8 mouse cellular contexts compared by ENCODE assay signal in the genomic region with DNA sequence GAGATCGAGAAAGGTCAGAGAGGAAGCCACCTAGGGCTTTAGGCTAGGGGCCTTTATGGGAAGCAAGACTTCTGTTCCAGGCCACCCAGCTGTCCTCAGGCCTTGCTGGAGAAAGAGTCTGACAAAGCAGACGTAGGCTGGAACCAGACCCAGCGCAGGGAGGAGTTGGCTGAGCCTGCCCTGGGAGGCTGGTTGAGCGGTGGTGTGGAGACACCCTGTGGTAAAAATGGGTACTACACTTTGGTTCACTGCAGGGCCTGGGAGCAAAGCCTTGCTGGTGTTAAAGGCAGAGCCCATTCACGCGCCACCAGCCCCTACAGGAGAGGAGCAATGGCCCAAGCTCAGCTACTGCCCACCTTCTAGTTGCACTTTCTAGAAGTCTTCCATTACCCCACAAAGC. TPM values are rescaled to one million over a fixed set of nuclear protein-coding genes. Genes with fewer than 3 reads are reported as not detected.
DNase-seq lines count a peak whose midpoint lies in the region; ATAC-seq and TF ChIP-seq lines count a peak whose summit lies in the region.

No protein-coding gene starts in this region.

- ATAC-seq in erythroid progenitor cell, adult 5-6 weeks (replicated peaks; ENCODE audit: low FRiP score, poor library complexity, severe bottlenecking): peak; percentile 79
- peak; percentile 62 for ATAC-seq in heart, embryonic 13.5 days (ENCODE audit: extremely low read depth, insufficient number of reproducible peaks, low FRiP score, low TSS enrichment)
- peak; percentile 63 for ATAC-seq in liver, embryonic 12.5 days
- peak; percentile 71; the same call in 1 of the 2 replicates for ATAC-seq in neural tube, embryonic 11.5 days (ENCODE audit: insufficient read depth, low FRiP score, low TSS enrichment)
- peak; percentile 88 for ATAC-seq in stomach, embryonic 16.5 days (ENCODE audit: insufficient read depth, low FRiP score)

- peaks cover 49% of the 10 kb centered on the region for H3K27me3 ChIP-seq in heart, embryonic 13.5 days (replicated peaks)
- H3K27me3 ChIP-seq in liver, embryonic 12.5 days (replicated peaks): peaks cover 62% of the 10 kb centered on the region
- H3K27me3 ChIP-seq in neural tube, embryonic 11.5 days (ENCODE audit: control insufficient read depth, insufficient read depth, low read length): no peaks in the 10 kb centered on the region; the same call in 1 of the 2 replicates
- H3K27me3 ChIP-seq in stomach, embryonic 16.5 days (ENCODE audit: control insufficient read depth, insufficient read depth, low read length): no peaks in the 10 kb centered on the region

- TF ChIP-seq POLR2A in brain, embryonic 14.5 days (IDR thresholded peaks at IDR 0.05; ENCODE audit: borderline replicate concordance, extremely low read depth, insufficient read depth, insufficient read length, poor library complexity, severe bottlenecking): no peak

- DNase-seq in B cell, adult 2 months: peak; percentile 65
- peak; percentile 91 for DNase-seq in brain, embryonic 14.5 days (ENCODE audit: low read depth)
- peak; percentile 91 for DNase-seq in kidney, postnatal 10 days
- peak; percentile 87 for DNase-seq in neural tube, embryonic 11.5 days (ENCODE audit: low spot score)

- H3K9ac ChIP-seq in heart, embryonic 13.5 days: peak overlapping the region; percentile 52; the same call in 1 of the 2 replicates
- H3K9ac ChIP-seq in liver, embryonic 12.5 days: no peak overlapping the region
- H3K9ac ChIP-seq in neural tube, embryonic 11.5 days (ENCODE audit: low read length): no peak overlapping the region
- peak overlapping the region; percentile 48; the same call in 1 of the 2 replicates for H3K9ac ChIP-seq in stomach, embryonic 16.5 days (ENCODE audit: low read length)

- WGBS in heart, embryonic 13.5 days: 5% methylated on average over 6 of the region's 6 CpGs
- WGBS in liver, embryonic 12.5 days (ENCODE audit: insufficient replicate concordance): 7% methylated on average over 6 of the region's 6 CpGs
- WGBS in neural tube, embryonic 11.5 days: 3% methylated on average over 6 of the region's 6 CpGs
- WGBS in stomach, embryonic 16.5 days: 10% methylated on average over 6 of the region's 6 CpGs

- H3K4me3 ChIP-seq in heart, embryonic 13.5 days: no peak overlapping the region
- no peak overlapping the region for H3K4me3 ChIP-seq in liver, embryonic 12.5 days
- no peak overlapping the region for H3K4me3 ChIP-seq in neural tube, embryonic 11.5 days (ENCODE audit: low read depth, low read length)
- no peak overlapping the region for H3K4me3 ChIP-seq in stomach, embryonic 16.5 days (replicated peaks; ENCODE audit: low read length)

- no peaks in the 10 kb centered on the region for H3K36me3 ChIP-seq in heart, embryonic 13.5 days
- no peaks in the 10 kb centered on the region for H3K36me3 ChIP-seq in liver, embryonic 12.5 days
- H3K36me3 ChIP-seq in neural tube, embryonic 11.5 days (ENCODE audit: control insufficient read depth, insufficient read depth, low read length): no peaks in the 10 kb centered on the region
- no peaks in the 10 kb centered on the region for H3K36me3 ChIP-seq in stomach, embryonic 16.5 days (ENCODE audit: control insufficient read depth, insufficient read depth, low read length)

- no peak overlapping the region for H3K27ac ChIP-seq in heart, embryonic 13.5 days (replicated peaks)
- no peak overlapping the region for H3K27ac ChIP-seq in liver, embryonic 12.5 days
- no peak overlapping the region for H3K27ac ChIP-seq in neural tube, embryonic 11.5 days (ENCODE audit: low read depth, low read length)
- no peak overlapping the region for H3K27ac ChIP-seq in stomach, embryonic 16.5 days (ENCODE audit: low read length)

- H3K4me2 ChIP-seq in heart, embryonic 13.5 days: no peak overlapping the region
- no peak overlapping the region for H3K4me2 ChIP-seq in liver, embryonic 12.5 days
- no peak overlapping the region for H3K4me2 ChIP-seq in neural tube, embryonic 11.5 days (ENCODE audit: low read depth)
- H3K4me2 ChIP-seq in stomach, embryonic 16.5 days (ENCODE audit: low read depth, low read length): no peak overlapping the region

- TF ChIP-seq CTCF in brain, embryonic 14.5 days (IDR thresholded peaks at IDR 0.05; ENCODE audit: borderline replicate concordance, extremely low read depth, insufficient read depth, insufficient read length): peak; percentile 98

- no peaks in the 10 kb centered on the region for H3K9me3 ChIP-seq in heart, embryonic 13.5 days
- no peaks in the 10 kb centered on the region for H3K9me3 ChIP-seq in liver, embryonic 12.5 days (replicated peaks)
- no peaks in the 10 kb centered on the region for H3K9me3 ChIP-seq in neural tube, embryonic 11.5 days (ENCODE audit: control insufficient read depth, low read length)
- no peaks in the 10 kb centered on the region for H3K9me3 ChIP-seq in stomach, embryonic 16.5 days (replicated peaks; ENCODE audit: control insufficient read depth, low read length)

- 0 out of 2 replicates have a peak, but pooled peaks cover 3% of the 10 kb centered on the region for H3K4me1 ChIP-seq in heart, embryonic 13.5 days
- no peaks in the 10 kb centered on the region for H3K4me1 ChIP-seq in liver, embryonic 12.5 days
- H3K4me1 ChIP-seq in neural tube, embryonic 11.5 days (ENCODE audit: control insufficient read depth, insufficient read depth, low read length): no peaks in the 10 kb centered on the region
- no peaks in the 10 kb centered on the region for H3K4me1 ChIP-seq in stomach, embryonic 16.5 days (ENCODE audit: control insufficient read depth, insufficient read depth, low read length)

RNA-seq across cellular contexts. Expression of a gene that starts 26.4 kb away (rescaled TPM):
- polyA plus RNA-seq in brain, embryonic 14.5 days (2012; rRNA removed): 2.8 and 2.9 TPM in 2 replicates
- total RNA-seq in erythroid progenitor cell, adult 5-6 weeks (2015; ENCODE audit: low replicate concordance): not detected in 2 replicates
- total RNA-seq in erythroid progenitor cell, adult 5-6 weeks (2017; ENCODE audit: low replicate concordance): not detected in 2 replicates
- polyA plus RNA-seq in heart, embryonic 13.5 days (2015; fragmentation: Nextera tagmentation; extraction: Ambion mirVana): 0.19 and 0.43 TPM in 2 replicates
- not detected in 2 replicates for polyA plus RNA-seq in liver, embryonic 12.5 days (2016; fragmentation: Nextera tagmentation; extraction: Ambion mirVana)
- polyA plus RNA-seq in neural tube, embryonic 11.5 days (2014; fragmentation: Nextera tagmentation; extraction: Ambion mirVana): 2.4 and 2.7 TPM in 2 replicates
- 54.1 and 69.6 TPM in 2 replicates for polyA plus RNA-seq in stomach, embryonic 16.5 days (2015; fragmentation: Nextera tagmentation; extraction: Ambion mirVana)

RNA-seq across cellular contexts. Expression of a gene that starts 44.6 kb away (rescaled TPM):
- polyA plus RNA-seq in brain, embryonic 14.5 days (2012; rRNA removed): 11.5 and 13.1 TPM in 2 replicates
- 8.3 and 38.6 TPM in 2 replicates for total RNA-seq in erythroid progenitor cell, adult 5-6 weeks (2015; ENCODE audit: low replicate concordance)
- total RNA-seq in erythroid progenitor cell, adult 5-6 weeks (2017; ENCODE audit: low replicate concordance): 5.1 and 14.5 TPM in 2 replicates
- polyA plus RNA-seq in heart, embryonic 13.5 days (2015; fragmentation: Nextera tagmentation; extraction: Ambion mirVana): 28.0 and 29.7 TPM in 2 replicates
- polyA plus RNA-seq in liver, embryonic 12.5 days (2016; fragmentation: Nextera tagmentation; extraction: Ambion mirVana): 37.8 and 44.1 TPM in 2 replicates
- 67.3 and 67.9 TPM in 2 replicates for polyA plus RNA-seq in neural tube, embryonic 11.5 days (2014; fragmentation: Nextera tagmentation; extraction: Ambion mirVana)
- 31.4 and 36.2 TPM in 2 replicates for polyA plus RNA-seq in stomach, embryonic 16.5 days (2015; fragmentation: Nextera tagmentation; extraction: Ambion mirVana)

Comparison
In these comparisons a context has a peak if more than half of its experiments do, and no peak if none do; other contexts are left out.
1. H3K9ac ChIP-seq: peak in heart, embryonic 13.5 days (single experiment) and stomach, embryonic 16.5 days (single experiment); none in liver, embryonic 12.5 days (single experiment) and neural tube, embryonic 11.5 days (single experiment).
2. RNA of a gene that starts 26.4 kb away (polyA plus RNA-seq): 54.1 to 69.6 TPM in stomach, embryonic 16.5 days; 2.8 to 2.9 TPM in brain, embryonic 14.5 days, 2.4 to 2.7 TPM in neural tube, embryonic 11.5 days, 0.19 to 0.43 TPM in heart, embryonic 13.5 days and not detected in liver, embryonic 12.5 days; every median in the first group is over 10 times any median in the second.
3. Peak in every context shown above with its lines, with median percentiles within 50 percentile points of each other: DNase-seq and ATAC-seq.